Mouse (Mus musculus): Measurements from ENCODE around the gene Rph3a. TPM values are rescaled to one million over a fixed set of nuclear protein-coding genes. Genes with fewer than 3 reads are reported as not detected.

Gene Rph3a
- polyA plus RNA-seq, 1 experiment = 0.23 TPM

DNA sequence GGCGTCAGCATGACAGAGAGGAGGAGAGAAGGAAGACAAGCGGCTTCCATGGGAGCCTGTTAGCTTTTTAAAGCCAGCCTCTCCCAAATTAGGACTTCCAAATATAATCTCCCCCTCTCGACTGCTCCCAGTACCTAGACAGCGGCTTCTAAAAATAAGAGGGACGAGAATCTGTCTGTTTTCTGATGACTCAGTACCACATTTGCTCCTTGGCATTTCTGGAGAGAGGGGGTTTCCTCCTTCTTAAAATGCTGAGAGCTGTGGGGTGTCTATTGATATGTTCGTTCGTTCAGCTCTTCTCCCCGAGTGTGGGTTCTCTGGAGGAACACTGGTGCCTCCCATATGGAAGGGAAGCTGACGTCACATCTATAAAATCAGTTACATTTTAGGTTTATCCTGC lies 9.6 kb upstream of the Rph3a start:
- H3K4me1 ChIP-seq (replicated peaks; ENCODE audit: control insufficient read depth, insufficient read depth, low read length) = no peaks in the 10 kb centered on the region
- no peak for DNase-seq
- 83% methylated on average over 9 of the region's 9 CpGs for WGBS
- H3K4me3 ChIP-seq (ENCODE audit: control insufficient read depth, insufficient read depth, low read length) = no peak overlapping the region
- H3K27ac ChIP-seq (ENCODE audit: control insufficient read depth, insufficient read depth, low read length) = no peak overlapping the region
- TF ChIP-seq CTCF (IDR thresholded peaks at IDR 0.05; ENCODE audit: borderline replicate concordance, control insufficient read depth, extremely low read depth, insufficient read depth, low read length, poor library complexity) (no peak), POLR2A (IDR thresholded peaks at IDR 0.05; ENCODE audit: control insufficient read depth, extremely low read depth, insufficient read depth, low read length, poor library complexity) (no peak)
- H3K36me3 ChIP-seq (ENCODE audit: control insufficient read depth, insufficient read depth, low read length) = no peaks in the 10 kb centered on the region
- H3K27me3 ChIP-seq (ENCODE audit: control insufficient read depth, insufficient read depth, low read length) = no peaks in the 10 kb centered on the region; the same call in 1 of the 2 replicates

DNA sequence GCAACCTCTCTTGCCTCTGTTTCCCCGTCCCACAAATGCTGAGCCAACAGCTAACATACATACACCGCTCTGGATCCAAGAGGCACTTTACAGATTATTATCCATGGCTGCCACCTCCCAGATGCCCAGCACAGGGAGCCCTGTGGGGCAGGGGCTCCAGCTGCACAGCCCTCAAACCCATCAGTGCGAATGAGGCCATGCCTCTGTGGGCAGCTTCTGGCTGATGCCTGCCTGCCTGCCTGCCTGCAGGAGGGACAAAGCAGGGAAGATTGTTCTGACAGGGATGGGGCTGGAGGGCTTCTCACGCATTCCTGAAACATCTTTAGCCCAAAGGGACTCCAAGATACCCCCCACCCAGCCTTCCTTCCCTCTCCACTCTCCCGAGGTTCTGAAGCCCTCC lies 7.8 kb upstream of the Rph3a start:
- WGBS = 72% methylated on average over 5 of the region's 5 CpGs
- no peak for TF ChIP-seq POLR2A (IDR thresholded peaks at IDR 0.05; ENCODE audit: control insufficient read depth, extremely low read depth, insufficient read depth, low read length, poor library complexity)
- TF ChIP-seq CTCF (IDR thresholded peaks at IDR 0.05; ENCODE audit: borderline replicate concordance, control insufficient read depth, extremely low read depth, insufficient read depth, low read length, poor library complexity) = no peak
- Histone ChIP-seq H3K4me1 (replicated peaks; ENCODE audit: control insufficient read depth, insufficient read depth, low read length) (no peaks in the 10 kb centered on the region), H3K36me3 (ENCODE audit: control insufficient read depth, insufficient read depth, low read length) (no peaks in the 10 kb centered on the region), H3K27ac (ENCODE audit: control insufficient read depth, insufficient read depth, low read length) (no peak overlapping the region), H3K27me3 (ENCODE audit: control insufficient read depth, insufficient read depth, low read length) (no peaks in the 10 kb centered on the region; the same call in 1 of the 2 replicates), H3K4me3 (ENCODE audit: control insufficient read depth, insufficient read depth, low read length) (no peak overlapping the region)
- DNase-seq = no peak

DNA sequence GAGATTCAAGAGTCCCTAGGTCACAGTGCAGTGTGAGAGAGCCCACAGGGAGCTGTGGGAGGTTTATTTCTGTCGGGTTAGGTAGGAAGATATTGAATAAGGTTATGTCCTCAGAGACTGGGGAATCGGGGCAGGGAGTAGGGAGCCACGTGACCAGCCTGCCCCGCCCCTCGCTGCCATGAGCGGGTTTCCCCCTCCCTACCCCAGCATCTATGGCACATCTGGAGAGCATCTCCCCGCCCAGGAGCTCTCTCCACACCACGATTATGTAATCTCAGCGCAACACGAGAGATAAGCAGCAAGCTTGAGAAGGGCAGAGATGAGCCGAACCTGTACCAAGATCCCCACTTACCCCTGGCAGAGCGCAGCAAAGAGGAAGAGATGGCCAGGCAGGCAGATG lies 6.5 kb upstream of the Rph3a start:
- WGBS = 35% methylated on average over 12 of the region's 12 CpGs
- no peak overlapping the region for H3K27ac ChIP-seq (ENCODE audit: control insufficient read depth, insufficient read depth, low read length)
- no peak overlapping the region for H3K4me3 ChIP-seq (ENCODE audit: control insufficient read depth, insufficient read depth, low read length)
- no peaks in the 10 kb centered on the region for H3K36me3 ChIP-seq (ENCODE audit: control insufficient read depth, insufficient read depth, low read length)
- TF ChIP-seq POLR2A (IDR thresholded peaks at IDR 0.05; ENCODE audit: control insufficient read depth, extremely low read depth, insufficient read depth, low read length, poor library complexity) = no peak
- no peak for TF ChIP-seq CTCF (IDR thresholded peaks at IDR 0.05; ENCODE audit: borderline replicate concordance, control insufficient read depth, extremely low read depth, insufficient read depth, low read length, poor library complexity)
- no peaks in the 10 kb centered on the region for H3K4me1 ChIP-seq (replicated peaks; ENCODE audit: control insufficient read depth, insufficient read depth, low read length)
- no peak for DNase-seq
- H3K27me3 ChIP-seq (ENCODE audit: control insufficient read depth, insufficient read depth, low read length) = no peaks in the 10 kb centered on the region; the same call in 1 of the 2 replicates

DNA sequence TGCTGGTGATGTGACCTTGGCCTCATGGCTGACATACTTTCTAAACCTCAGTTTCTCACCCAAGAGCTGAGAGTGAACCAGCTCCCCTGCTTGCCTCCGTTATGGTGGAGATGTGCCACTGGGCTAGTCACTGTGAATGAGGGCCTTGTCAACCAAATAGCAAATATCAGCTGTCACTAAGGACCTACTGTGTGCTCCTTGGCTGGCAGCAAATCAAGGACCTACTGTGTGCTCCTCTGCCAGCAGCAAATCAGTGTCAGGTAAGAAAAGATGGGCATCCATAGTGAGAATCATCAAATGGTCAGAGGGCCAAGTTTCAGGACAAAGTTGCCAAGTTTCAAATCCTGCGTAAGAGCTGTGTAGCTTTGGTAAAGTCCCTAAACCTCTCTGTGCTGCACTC lies 4.6 kb upstream of the Rph3a start:
- Histone ChIP-seq H3K27me3 (ENCODE audit: control insufficient read depth, insufficient read depth, low read length) (no peaks in the 10 kb centered on the region; the same call in 1 of the 2 replicates), H3K27ac (ENCODE audit: control insufficient read depth, insufficient read depth, low read length) (no peak overlapping the region), H3K4me1 (replicated peaks; ENCODE audit: control insufficient read depth, insufficient read depth, low read length) (no peaks in the 10 kb centered on the region), H3K4me3 (ENCODE audit: control insufficient read depth, insufficient read depth, low read length) (no peak overlapping the region), H3K36me3 (ENCODE audit: control insufficient read depth, insufficient read depth, low read length) (no peaks in the 10 kb centered on the region)
- 88% methylated on average over 2 of the region's 2 CpGs for WGBS
- no peak for DNase-seq
- TF ChIP-seq CTCF (IDR thresholded peaks at IDR 0.05; ENCODE audit: borderline replicate concordance, control insufficient read depth, extremely low read depth, insufficient read depth, low read length, poor library complexity) (no peak), POLR2A (IDR thresholded peaks at IDR 0.05; ENCODE audit: control insufficient read depth, extremely low read depth, insufficient read depth, low read length, poor library complexity) (no peak)

DNA sequence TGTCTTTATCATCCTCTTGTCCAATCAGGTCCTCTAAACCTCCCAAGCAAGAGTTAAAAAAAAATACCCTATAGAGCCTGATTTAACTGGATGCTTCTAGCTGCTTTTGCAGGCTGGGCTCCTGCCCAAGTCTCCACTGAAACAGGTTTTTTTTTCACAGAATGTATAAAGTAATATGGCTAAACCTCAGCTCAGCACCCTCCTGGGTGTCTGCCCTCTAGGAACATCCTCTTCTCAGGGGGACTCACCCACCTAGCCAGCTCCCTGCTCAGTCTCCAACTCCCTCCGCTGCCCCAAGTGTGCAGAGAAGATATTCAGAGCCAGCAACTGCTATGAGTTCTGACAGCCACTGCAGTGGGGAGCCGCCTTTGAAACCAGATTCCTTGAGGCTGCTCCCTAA lies 2.1 kb upstream of the Rph3a start:
- TF ChIP-seq POLR2A (IDR thresholded peaks at IDR 0.05; ENCODE audit: control insufficient read depth, extremely low read depth, insufficient read depth, low read length, poor library complexity) (no peak), CTCF (IDR thresholded peaks at IDR 0.05; ENCODE audit: borderline replicate concordance, control insufficient read depth, extremely low read depth, insufficient read depth, low read length, poor library complexity) (no peak)
- no peaks in the 10 kb centered on the region for H3K4me1 ChIP-seq (replicated peaks; ENCODE audit: control insufficient read depth, insufficient read depth, low read length)
- no peaks in the 10 kb centered on the region for H3K36me3 ChIP-seq (ENCODE audit: control insufficient read depth, insufficient read depth, low read length)
- H3K4me3 ChIP-seq (ENCODE audit: control insufficient read depth, insufficient read depth, low read length) = no peak overlapping the region
- no peak overlapping the region for H3K27ac ChIP-seq (ENCODE audit: control insufficient read depth, insufficient read depth, low read length)
- WGBS = 35% methylated on average over 2 of the region's 2 CpGs
- no peak for DNase-seq
- H3K27me3 ChIP-seq (ENCODE audit: control insufficient read depth, insufficient read depth, low read length) = no peaks in the 10 kb centered on the region; the same call in 1 of the 2 replicates

DNA sequence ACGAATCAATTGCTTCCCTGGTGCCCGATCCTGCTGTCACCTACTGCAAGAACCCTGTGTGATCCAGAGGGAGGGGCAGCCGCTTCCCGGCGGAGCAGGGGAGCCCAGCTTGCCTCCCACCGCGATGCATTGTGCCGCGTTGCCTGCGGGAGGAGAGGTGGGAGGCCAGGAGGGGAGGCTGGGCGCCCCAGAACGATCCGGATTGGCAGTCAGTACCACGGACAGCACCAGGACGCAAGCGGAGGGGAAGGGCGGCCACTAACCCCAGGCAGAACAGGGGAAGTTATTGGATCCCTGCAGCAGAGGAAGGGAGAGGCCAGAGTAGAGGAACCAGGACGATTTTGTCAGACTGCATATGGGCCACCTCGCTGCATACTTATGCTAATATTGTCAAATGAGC lies 486 bp downstream of the Rph3a start:
- WGBS = 2% methylated on average over 19 of the region's 19 CpGs
- peak; percentile 16 for DNase-seq

More for the DNA sequence above, 486 bp downstream of the Rph3a start:
- H3K4me3 ChIP-seq (ENCODE audit: control insufficient read depth, insufficient read depth, low read length) = no peak overlapping the region
- no peaks in the 10 kb centered on the region for H3K4me1 ChIP-seq (replicated peaks; ENCODE audit: control insufficient read depth, insufficient read depth, low read length)
- no peaks in the 10 kb centered on the region for H3K27me3 ChIP-seq (ENCODE audit: control insufficient read depth, insufficient read depth, low read length)
- H3K36me3 ChIP-seq (ENCODE audit: control insufficient read depth, insufficient read depth, low read length) = no peaks in the 10 kb centered on the region
- no peak overlapping the region for H3K27ac ChIP-seq (ENCODE audit: control insufficient read depth, insufficient read depth, low read length)
- no peak for TF ChIP-seq POLR2A (IDR thresholded peaks at IDR 0.05; ENCODE audit: control insufficient read depth, extremely low read depth, insufficient read depth, low read length, poor library complexity)
- TF ChIP-seq CTCF (IDR thresholded peaks at IDR 0.05; ENCODE audit: borderline replicate concordance, control insufficient read depth, extremely low read depth, insufficient read depth, low read length, poor library complexity) = no peak
